Mouse (Mus musculus) left cerebral cortex, adult 9 months (tissue): ENCODE measurements at regions not wholly inside any gene's neighbourhood (a gene's known extent, or its start where the extent isn't known, plus 50 kb on each side); places are given as distances from the start of the nearest gene placed in this dataset.

Experiments used
- DNase-seq, 2 experiments: peaks; one replicate each; pipeline ENCODE4 v3.0.0; 2022; ENCODE audit warnings: low spot score in 2 of 2

DNA sequence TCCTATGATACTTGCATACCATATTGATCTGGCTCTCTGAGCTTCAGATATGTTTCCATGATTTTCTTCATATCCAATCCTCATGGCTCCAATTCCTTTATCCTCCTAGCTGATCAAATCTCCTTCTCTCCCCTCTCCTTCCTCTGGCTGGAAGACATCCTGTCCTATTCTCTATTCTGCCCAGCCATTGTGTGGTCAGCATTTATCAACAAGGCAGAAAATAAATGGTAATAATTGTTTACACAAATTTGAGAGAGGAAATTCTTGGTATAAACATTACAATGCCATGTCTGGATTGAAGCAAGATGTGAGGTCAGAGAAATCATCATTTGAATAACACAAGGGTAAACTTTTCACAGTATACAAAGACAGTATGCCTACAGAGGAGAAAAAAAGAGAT lies 158.2 kb downstream of the Naf1 start:
- DNase-seq: no peak

DNA sequence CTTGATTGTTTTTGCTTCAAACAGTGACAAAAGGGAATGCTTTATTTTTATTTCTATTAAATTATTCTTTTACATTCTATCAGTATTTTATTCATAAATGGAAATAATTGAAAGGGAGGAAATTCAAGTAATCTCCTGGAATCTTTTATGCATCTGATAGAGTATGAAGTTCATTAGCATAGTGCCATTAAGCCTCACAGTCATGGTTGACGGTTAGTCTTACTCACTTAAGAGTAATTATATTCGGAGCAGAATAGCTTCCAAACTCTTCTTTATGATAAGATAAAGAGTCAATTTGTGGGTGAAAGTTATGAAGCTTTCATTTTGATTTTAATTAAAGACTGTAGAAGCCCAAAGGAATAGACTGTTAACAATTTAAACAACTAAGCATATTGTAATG lies 172.8 kb downstream of the Naf1 start:
- no peak for DNase-seq

DNA sequence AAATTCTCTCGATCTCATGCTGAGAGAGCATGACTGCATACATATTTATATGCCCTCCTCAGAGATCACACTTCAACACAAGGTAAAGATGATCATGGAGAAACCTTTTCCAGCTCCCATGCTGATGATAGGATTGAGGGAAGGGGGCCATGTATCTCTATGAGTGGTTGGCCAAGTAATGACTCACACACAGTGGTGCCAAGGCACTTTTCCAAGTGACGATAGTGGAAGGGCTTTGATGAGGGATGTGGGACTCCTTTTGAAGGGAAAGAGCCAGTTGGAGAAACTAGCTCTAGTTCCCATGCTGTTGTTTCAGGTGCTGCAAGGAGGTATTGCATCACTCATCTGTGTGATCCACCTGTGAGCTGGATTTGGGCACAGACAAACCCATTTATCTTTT lies 201.5 kb downstream of the Naf1 start:
- DNase-seq: peak in 1 of 2 experiments; percentile 2

DNA sequence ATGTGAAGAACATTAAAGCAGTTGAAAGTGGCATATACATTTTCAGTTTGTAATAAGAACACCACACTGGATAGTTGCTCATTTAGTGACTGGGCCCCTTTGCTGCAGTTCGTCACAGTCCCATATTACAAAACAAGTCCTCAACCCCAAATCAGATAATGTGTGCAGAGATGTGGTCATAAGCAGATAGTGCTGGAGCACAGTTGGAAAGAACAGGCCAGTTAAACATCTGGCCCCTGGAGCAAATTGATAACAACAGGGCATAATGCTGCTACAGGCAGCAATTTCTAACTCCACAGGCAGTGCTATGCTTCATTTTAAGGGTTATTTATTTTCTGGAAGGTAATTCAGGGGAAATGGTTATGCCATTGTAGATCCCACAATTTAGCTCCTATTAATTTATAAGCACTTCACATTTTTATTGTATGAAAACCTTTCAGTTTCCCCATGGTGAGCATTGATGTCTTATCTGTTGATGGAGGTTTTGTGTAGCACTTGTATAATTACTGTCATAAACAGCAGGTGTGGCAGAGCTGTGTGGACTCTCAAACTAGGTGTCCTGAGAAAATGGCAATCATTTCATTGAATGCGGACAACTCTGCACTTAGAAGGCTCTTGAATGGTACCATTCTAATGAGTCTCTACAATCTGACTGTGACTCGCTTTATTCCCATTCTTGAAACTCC lies 208.2 kb downstream of the Naf1 start:
- no peak for DNase-seq

DNA sequence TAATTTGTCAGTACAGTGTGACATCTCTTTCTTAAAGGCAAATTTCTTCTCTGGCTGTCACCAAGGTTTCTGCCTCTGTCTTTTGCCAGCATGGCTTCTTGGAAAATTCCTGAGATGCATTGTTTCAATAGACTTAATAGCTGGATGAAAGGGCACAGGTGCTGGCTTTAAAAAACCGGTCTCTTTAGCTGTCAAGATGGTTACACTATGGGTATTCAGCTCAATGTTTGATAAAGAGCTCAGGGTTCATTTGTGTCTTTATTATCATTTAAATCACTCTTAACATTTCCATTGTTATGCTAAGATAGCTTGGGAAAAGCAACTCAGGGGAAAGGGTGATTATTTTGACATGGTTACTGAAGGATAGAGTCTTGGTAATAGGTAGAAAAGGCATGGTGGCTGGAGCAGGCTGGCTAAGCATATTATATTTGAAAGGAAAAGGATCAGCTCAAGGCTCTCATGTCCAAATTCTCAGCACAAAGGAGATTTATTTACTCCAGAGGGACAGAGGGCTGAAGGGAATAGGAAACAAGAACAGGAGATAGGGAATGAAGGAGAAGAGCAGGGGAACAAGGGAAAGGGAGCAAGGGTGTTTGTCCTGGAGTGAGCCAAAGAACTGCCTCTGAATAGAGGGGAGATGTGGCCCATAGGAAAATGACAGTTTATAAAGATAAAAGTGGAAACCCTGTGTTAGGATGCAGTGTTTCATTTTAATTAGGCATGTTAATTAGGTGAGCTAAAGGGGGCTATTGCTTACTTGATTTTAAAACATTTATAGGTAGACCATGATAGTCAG lies 226.4 kb downstream of the Naf1 start:
- DNase-seq: no peak
